Mouse (Mus musculus) forebrain, embryonic 16.5 days (tissue): ENCODE data around the gene Klhl28. TPM values are rescaled to one million over a fixed set of nuclear protein-coding genes. Genes with fewer than 3 reads are reported as not detected.
A peak's percentile ranks its signal among the peaks of the same experiment; 100 is the strongest.

Experiments used
- ATAC-seq: fragments of 200-750 bp; cut with Nextera tagmentation; 2 replicates; pipeline ENCODE4 v1.8.0; 2017; ENCODE audit warnings: mild to moderate bottlenecking, moderate library complexity
- H3K27ac ChIP-seq: fragments of 300-500 bp; sonication (generic); 2 replicates; pipeline ENCODE4 v1.5.1; 2014; ENCODE audit warnings: low read length, control low read depth
- H3K27me3 ChIP-seq: fragments of 300-500 bp; sonication (generic); replicated peaks from 2 replicates; pipeline ENCODE4 v1.6.1; 2014; ENCODE audit warnings: low read length; ENCODE audit not compliant: control insufficient read depth, insufficient read depth
- H3K36me3 ChIP-seq: fragments of 300-500 bp; sonication (generic); 2 replicates; pipeline ENCODE4 v1.6.1; 2014; ENCODE audit not compliant: control insufficient read depth, insufficient read depth
- H3K4me1 ChIP-seq: fragments of 300-500 bp; sonication (generic); replicated peaks from 2 replicates; pipeline ENCODE4 v1.6.1; 2014; ENCODE audit warnings: low read length; ENCODE audit not compliant: control insufficient read depth, insufficient read depth
- H3K4me2 ChIP-seq: fragments of 300-500 bp; sonication (generic); 2 replicates; pipeline ENCODE4 v1.6.1; 2014; ENCODE audit warnings: mild to moderate bottlenecking, low read length, control low read depth
- H3K4me3 ChIP-seq: fragments of 300-500 bp; sonication (generic); replicated peaks from 2 replicates; pipeline ENCODE4 v1.5.1; 2014; ENCODE audit warnings: mild to moderate bottlenecking, low read length, control low read depth
- H3K9ac ChIP-seq: fragments of 300-500 bp; sonication (generic); replicated peaks from 2 replicates; pipeline ENCODE4 v1.6.1; 2014; ENCODE audit warnings: low read depth, low read length, control low read depth
- H3K9me3 ChIP-seq: fragments of 300-500 bp; sonication (generic); 2 replicates; pipeline ENCODE4 v1.6.1; 2016; ENCODE audit warnings: low read length; ENCODE audit not compliant: control insufficient read depth
- WGBS: fragments of 180-500 bp; shearing (Covaris S2); extraction: QIAGEN DNeasy Blood & Tissue Kit; methylation state at CpG from one replicate; pipeline ENCODE4 v1.1.7; 2014; 5-methylcytosine and 5-hydroxymethylcytosine counted together
- polyA plus RNA-seq: library from polyadenylated mRNA; unstranded; fragments of >200 nt; fragmentation: Nextera tagmentation; extraction: Ambion mirVana; gene quantifications from 2 replicates; pipeline ENCODE4 v1.2.1, GENCODE M21; 2015

Gene Klhl28
- polyA plus RNA-seq: 27.7 and 35.9 TPM in 2 replicates

DNA sequence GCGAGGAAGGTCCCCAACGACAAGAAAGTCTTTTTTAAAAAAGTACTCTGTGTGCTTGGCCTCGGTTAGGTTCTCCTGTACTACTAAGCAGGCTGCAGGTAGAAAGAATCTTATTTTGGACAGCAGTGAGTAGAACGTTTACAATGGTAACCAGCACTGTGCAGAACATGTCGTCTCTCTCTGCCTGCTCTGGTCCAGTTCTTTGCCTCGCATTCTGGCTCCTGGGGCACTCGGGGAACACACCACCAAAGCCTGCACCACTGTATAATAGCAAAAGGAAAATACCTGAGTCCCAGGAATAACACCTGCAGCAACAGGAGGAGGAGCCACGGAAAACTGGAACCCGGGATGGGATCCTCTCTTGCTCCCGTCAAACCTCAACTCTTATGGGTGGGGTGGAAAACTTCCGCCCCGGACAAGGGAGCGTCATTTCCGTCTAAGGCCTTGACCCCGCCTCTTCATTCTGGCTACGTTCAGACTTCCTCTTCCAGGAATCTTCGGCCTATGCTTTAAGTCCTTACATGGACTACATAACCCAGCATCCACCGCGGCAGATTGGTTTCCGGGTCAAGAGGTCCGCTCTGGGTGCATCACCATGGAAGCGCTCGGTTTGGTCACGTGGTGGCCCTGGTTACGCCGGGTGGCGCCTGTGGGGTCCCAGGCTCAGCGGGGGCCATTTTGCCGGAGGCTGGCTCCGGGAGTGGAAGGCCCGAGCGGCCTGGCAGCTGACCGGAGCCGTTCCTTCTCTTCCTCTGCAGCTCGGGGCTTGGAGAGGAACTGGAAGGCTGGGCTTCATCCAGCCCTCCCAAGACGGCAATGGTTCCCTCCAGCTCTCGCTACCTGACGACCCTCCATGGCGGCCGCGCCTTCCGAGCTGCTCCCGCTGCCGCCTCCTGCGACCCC, at the start of gene Klhl28, which contains the start of gene Togaram1:
Gene Klhl28 (minus strand): TSS at position 411 of the 903 bp plus-strand sequence.
Gene Togaram1 (plus strand): TSS at position 681 of the 903 bp plus-strand sequence.
- ATAC-seq: peak; percentile 99
- Histone ChIP-seq H3K27me3 (no peaks in the 10 kb centered on the region), H3K4me3 (peak within 1 kb of the TSS; percentile 89), H3K9ac (peak within 1 kb of the TSS; percentile 86), H3K4me2 (peak within 1 kb of the TSS; percentile 85), H3K4me1 (peaks cover 29% of the 10 kb centered on the region), H3K9me3 (no peaks in the 10 kb centered on the region), H3K36me3 (no peaks in the 10 kb centered on the region), H3K27ac (peak within 1 kb of the TSS; percentile 66)
- WGBS: under 1% methylated on average over 45 of the region's 45 CpGs

DNA sequence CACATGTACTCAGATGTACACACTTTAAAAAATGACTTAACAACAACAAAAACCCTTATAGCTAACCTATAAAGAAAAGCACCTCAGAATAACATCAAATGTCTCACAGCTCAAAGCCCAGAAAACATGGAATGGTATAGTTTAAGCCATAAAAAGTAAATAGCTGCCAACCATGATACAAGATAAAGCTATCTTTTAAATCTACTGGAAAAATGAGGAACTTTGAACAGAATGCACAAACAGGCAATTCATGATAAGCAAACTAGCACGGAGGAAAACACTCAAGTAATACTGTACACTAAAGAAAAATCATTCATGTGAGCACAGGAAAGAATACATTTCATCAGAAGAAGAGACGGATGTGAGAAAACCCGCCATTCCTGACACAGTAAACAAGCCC, 42.4 kb upstream of the Klhl28 start:
- Histone ChIP-seq H3K4me2 (no peak overlapping the region), H3K27ac (no peak overlapping the region), H3K36me3 (peaks cover 27% of the 10 kb centered on the region), H3K9me3 (no peaks in the 10 kb centered on the region), H3K9ac (no peak overlapping the region), H3K4me3 (no peak overlapping the region), H3K27me3 (no peaks in the 10 kb centered on the region), H3K4me1 (no peaks in the 10 kb centered on the region)
- 91% methylated on average over 3 of the region's 3 CpGs for WGBS
- no peak for ATAC-seq

DNA sequence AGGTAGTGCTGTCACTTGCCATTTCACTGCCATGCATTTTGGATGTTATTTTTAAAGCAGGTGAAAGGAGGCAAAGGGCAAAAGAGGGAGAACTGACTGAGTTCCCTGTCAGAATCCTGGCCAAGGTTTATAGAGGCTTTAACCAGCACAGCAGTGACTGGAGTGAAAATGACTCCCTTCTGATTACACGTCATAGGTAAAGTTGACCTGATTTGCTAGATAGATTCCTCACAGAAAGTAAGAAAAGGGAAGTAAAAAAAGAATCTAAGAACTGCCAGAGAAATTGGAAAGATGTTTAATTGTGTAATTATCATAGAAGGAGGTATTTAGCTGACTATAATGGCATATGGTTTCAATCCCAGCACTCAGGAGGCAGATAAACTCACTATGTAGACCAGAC, 12.2 kb upstream of the Klhl28 start:
- WGBS: 97% methylated on average over 1 of the region's 1 CpGs
- peaks cover 5% of the 10 kb centered on the region for H3K4me1 ChIP-seq
- no peak overlapping the region for H3K9ac ChIP-seq
- no peak overlapping the region for H3K27ac ChIP-seq
- H3K4me2 ChIP-seq: no peak overlapping the region
- H3K27me3 ChIP-seq: no peaks in the 10 kb centered on the region
- peaks cover 16% of the 10 kb centered on the region for H3K36me3 ChIP-seq
- no peaks in the 10 kb centered on the region for H3K9me3 ChIP-seq
- no peak for ATAC-seq
- no peak overlapping the region for H3K4me3 ChIP-seq

DNA sequence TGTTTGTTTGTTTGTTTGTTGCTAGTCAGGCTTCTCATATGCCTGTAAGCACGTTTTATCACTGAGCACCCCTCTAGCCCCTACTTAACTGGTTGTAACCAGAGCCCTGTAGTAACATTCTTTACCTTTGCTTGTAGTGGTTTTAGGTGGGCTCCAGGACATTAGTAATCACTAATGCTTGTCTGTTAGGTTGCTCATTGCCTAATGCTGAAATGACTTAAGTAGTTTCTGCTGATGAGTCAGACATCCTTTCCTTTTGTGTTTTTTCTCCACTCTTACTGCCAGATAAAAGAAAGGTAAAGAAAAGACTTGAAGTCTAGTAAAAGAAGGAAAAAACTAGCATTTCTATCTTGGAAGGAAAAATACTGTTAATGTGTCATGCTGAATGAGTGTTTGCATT, 10.9 kb upstream of the Klhl28 start:
- ATAC-seq: no peak
- 71% methylated on average over 1 of the region's 1 CpGs for WGBS
- Histone ChIP-seq H3K4me3 (no peak overlapping the region), H3K9ac (no peak overlapping the region), H3K27ac (no peak overlapping the region), H3K9me3 (no peaks in the 10 kb centered on the region), H3K27me3 (no peaks in the 10 kb centered on the region), H3K36me3 (peaks cover 16% of the 10 kb centered on the region), H3K4me2 (no peak overlapping the region), H3K4me1 (peaks cover 14% of the 10 kb centered on the region)

DNA sequence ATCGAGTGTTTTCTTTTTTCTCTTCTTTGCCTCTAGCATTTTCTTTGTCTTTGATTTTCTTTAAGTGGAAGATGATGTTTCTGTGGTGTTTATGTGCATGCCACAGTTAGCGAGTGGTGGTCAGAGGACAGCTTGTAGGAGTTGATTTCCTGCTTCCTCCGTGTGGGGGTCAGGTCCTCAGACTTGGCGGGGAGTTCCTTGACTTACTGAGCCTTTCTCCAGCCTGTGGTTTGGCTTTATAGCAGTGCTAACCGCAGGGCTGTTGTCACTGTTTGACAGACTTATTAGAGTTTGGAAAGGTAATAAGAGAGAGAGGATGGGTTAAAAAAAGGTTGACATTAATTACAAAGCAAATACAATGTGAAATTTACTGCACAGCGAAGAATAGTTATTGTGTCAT, 10.2 kb upstream of the Klhl28 start:
- H3K9ac ChIP-seq: no peak overlapping the region
- WGBS: 72% methylated on average over 6 of the region's 6 CpGs
- no peaks in the 10 kb centered on the region for H3K27me3 ChIP-seq
- H3K4me2 ChIP-seq: no peak overlapping the region
- H3K9me3 ChIP-seq: no peaks in the 10 kb centered on the region
- ATAC-seq: no peak
- peaks cover 20% of the 10 kb centered on the region for H3K4me1 ChIP-seq
- H3K27ac ChIP-seq: no peak overlapping the region
- H3K36me3 ChIP-seq: peaks cover 16% of the 10 kb centered on the region
- no peak overlapping the region for H3K4me3 ChIP-seq

DNA sequence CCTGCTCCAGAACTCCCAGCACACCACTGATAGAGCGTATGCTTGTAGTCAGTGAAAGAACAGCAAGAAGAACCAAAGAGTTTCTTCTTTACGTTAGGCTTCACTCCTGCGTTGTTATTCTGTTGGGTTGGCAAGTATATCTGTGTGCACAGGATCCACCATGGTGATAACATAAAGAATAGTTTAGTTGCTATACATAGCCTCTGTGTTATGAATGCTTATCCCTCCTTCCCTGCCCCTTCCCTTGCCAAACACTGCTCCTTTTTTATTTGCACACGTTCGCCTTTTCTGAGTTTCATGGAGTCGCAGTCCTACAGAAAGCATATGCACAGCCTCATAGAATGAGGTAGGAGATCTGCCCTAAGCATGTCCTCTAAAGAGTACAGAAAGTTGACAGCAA, 6.7 kb upstream of the Klhl28 start:
- Histone ChIP-seq H3K4me3 (no peak overlapping the region), H3K9me3 (no peaks in the 10 kb centered on the region), H3K27me3 (no peaks in the 10 kb centered on the region), H3K9ac (no peak overlapping the region), H3K36me3 (no peaks in the 10 kb centered on the region), H3K4me1 (peaks cover 38% of the 10 kb centered on the region), H3K4me2 (peak overlapping the region; percentile 28; the same call in 1 of the 2 replicates), H3K27ac (no peak overlapping the region)
- 73% methylated on average over 6 of the region's 6 CpGs for WGBS
- no peak for ATAC-seq

DNA sequence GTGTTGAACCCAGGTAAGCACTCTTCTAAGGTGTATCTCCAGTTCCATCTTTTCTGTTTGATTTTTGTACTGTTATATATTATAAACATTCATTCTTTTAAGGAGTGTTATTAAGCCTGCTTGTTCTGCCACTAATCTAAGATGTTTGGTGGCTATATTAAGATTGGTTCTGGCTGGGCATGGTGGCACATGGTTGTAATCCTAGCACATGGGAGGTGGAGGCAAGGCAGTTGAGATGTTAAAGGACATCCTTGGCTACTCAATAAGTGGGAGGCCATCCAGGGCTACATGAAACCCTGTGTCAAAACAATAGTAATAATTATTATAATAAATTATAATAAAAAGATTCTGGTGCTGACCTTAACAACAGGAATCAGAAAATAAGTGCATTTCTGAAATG, 6.1 kb upstream of the Klhl28 start:
- H3K27ac ChIP-seq: no peak overlapping the region
- peaks cover 42% of the 10 kb centered on the region for H3K4me1 ChIP-seq
- H3K9me3 ChIP-seq: no peaks in the 10 kb centered on the region
- H3K4me2 ChIP-seq: peak overlapping the region; percentile 29
- no peak overlapping the region for H3K4me3 ChIP-seq
- no peaks in the 10 kb centered on the region for H3K36me3 ChIP-seq
- no peak for ATAC-seq
- no peaks in the 10 kb centered on the region for H3K27me3 ChIP-seq
- H3K9ac ChIP-seq: no peak overlapping the region

DNA sequence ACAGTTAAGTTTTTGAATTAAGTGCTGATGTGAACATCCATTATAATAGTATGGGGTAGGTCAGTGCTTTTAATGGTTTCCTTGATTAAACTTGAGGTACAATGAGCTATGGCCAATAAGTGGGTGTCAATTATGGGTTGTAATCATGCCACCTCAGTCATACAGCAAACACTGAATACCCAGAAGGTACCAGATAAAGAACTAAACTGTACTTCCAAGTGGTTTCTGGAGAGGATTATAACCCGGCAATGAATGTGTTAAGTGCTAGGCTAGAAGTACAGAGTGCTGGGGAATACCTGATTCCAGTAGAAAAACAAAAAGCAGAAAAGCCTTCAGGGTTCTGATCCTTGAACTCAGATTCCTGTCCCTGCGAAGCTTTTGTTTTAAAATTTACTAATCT, 2.7 kb upstream of the Klhl28 start:
- no peak for ATAC-seq
- peaks cover 46% of the 10 kb centered on the region for H3K4me1 ChIP-seq
- 3% methylated on average over 2 of the region's 2 CpGs for WGBS

DNA sequence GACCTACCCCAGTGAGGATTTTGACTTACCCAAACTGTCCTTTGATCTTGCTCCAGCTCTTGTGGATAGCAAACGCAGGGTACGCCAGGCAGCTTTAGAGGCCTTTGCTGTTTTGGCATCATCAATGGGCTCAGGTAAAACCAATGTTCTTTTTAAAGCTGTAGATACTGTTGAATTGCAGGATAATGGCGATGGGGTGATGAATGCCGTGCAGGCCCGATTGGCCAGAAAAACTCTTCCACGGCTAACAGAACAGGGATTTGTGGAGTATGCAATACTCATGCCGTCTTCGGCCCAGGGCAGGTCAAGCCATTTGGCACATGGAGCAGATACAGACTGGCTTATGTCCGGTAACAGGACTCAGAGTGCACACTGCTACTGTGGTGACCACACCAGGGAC, 2.1 kb upstream of the Klhl28 start:
- ATAC-seq: no peak

More for the DNA sequence above, 2.7 kb upstream of the Klhl28 start:
- H3K9me3 ChIP-seq: no peaks in the 10 kb centered on the region
- peak overlapping the region; percentile 89 for H3K4me3 ChIP-seq
- H3K9ac ChIP-seq: no peak overlapping the region; the same call in 1 of the 2 replicates
- no peaks in the 10 kb centered on the region for H3K36me3 ChIP-seq
- peak overlapping the region; percentile 85 for H3K4me2 ChIP-seq
- no peak overlapping the region for H3K27ac ChIP-seq
- no peaks in the 10 kb centered on the region for H3K27me3 ChIP-seq

More for the DNA sequence above, 2.1 kb upstream of the Klhl28 start:
- Histone ChIP-seq H3K9ac (peak overlapping the region; percentile 86), H3K4me1 (peaks cover 46% of the 10 kb centered on the region), H3K27ac (no peak overlapping the region), H3K4me2 (peak overlapping the region; percentile 85), H3K9me3 (no peaks in the 10 kb centered on the region), H3K36me3 (no peaks in the 10 kb centered on the region), H3K4me3 (peak overlapping the region; percentile 89), H3K27me3 (no peaks in the 10 kb centered on the region)
- under 1% methylated on average over 9 of the region's 9 CpGs for WGBS
